Mouse (Mus musculus) kidney, adult 2 months (tissue): Measurements from ENCODE around the gene Sema4d.

Experiments used
- CTCF ChIP-seq: fragments of 200-500 bp; conservative IDR thresholded peaks from 2 replicates; pipeline ENCODE4 v1.5.1; 2011; ENCODE audit warnings: low read depth, mild to moderate bottlenecking, control low read depth, low read length, moderate library complexity, mixed read lengths; ENCODE audit not compliant: insufficient read depth, insufficient read length
- POLR2A ChIP-seq: fragments of 200-500 bp; IDR thresholded peaks from one replicate; pipeline ENCODE4 v1.6.1; 2011; ENCODE audit warnings: low read depth, low read length, control low read depth

GRCm38 (mm10) chr13:51778983-51779962, 14.3 kb downstream of the Sema4d start:
- no peak for TF ChIP-seq POLR2A
- no peak for TF ChIP-seq CTCF
